Mouse (Mus musculus) kidney, embryonic 16.5 days (tissue): ENCODE results near the gene Fgb. TPM values are rescaled to one million over a fixed set of nuclear protein-coding genes. Genes with fewer than 3 reads are reported as not detected.

ENCODE experiments used
- ATAC-seq: fragments of 200-750 bp; cut with Nextera tagmentation; 2 replicates; pipeline ENCODE4 v1.8.0; 2017; ENCODE audit warnings: moderate TSS enrichment; ENCODE audit not compliant: low FRiP score, low TSS enrichment
- H3K27ac ChIP-seq: fragments of 300-500 bp; sonication (generic); 2 replicates; pipeline ENCODE4 v1.5.1; 2014; ENCODE audit warnings: low read length
- H3K27me3 ChIP-seq: fragments of 300-500 bp; sonication (generic); 2 replicates; pipeline ENCODE4 v1.6.1; 2014; ENCODE audit warnings: low read length, control low read depth, mixed read lengths; ENCODE audit not compliant: insufficient read depth
- H3K36me3 ChIP-seq: fragments of 300-500 bp; sonication (generic); 2 replicates; pipeline ENCODE4 v1.6.1; 2014; ENCODE audit warnings: low read length, control low read depth, mixed read lengths; ENCODE audit not compliant: insufficient read depth
- H3K4me1 ChIP-seq: fragments of 300-500 bp; sonication (generic); 2 replicates; pipeline ENCODE4 v1.6.1; 2014; ENCODE audit warnings: low read length, control low read depth, mixed read lengths; ENCODE audit not compliant: insufficient read depth
- H3K4me2 ChIP-seq: fragments of 300-500 bp; sonication (generic); replicated peaks from 2 replicates; pipeline ENCODE4 v1.6.1; 2014; ENCODE audit warnings: low read depth, low read length
- H3K4me3 ChIP-seq: fragments of 300-500 bp; sonication (generic); 2 replicates; pipeline ENCODE4 v1.5.1; 2014; ENCODE audit warnings: mild to moderate bottlenecking, low read length
- H3K9ac ChIP-seq: fragments of 300-500 bp; sonication (generic); replicated peaks from 2 replicates; pipeline ENCODE4 v1.6.1; 2014; ENCODE audit warnings: low read length
- H3K9me3 ChIP-seq: fragments of 300-500 bp; sonication (generic); 2 replicates; pipeline ENCODE4 v1.6.1; 2016; ENCODE audit warnings: low read length, control low read depth
- WGBS: fragments of 180-500 bp; shearing (Covaris S2); extraction: QIAGEN DNeasy Blood & Tissue Kit; methylation state at CpG from one replicate; pipeline ENCODE4 v1.1.7; 2014; 5-methylcytosine and 5-hydroxymethylcytosine counted together
- polyA plus RNA-seq: library from polyadenylated mRNA; unstranded; fragments of >200 nt; fragmentation: Nextera tagmentation; extraction: Ambion mirVana; gene quantifications from 2 replicates; pipeline ENCODE4 v1.2.1, GENCODE M21; 2015

Fgb gene
- polyA plus RNA-seq, 1 experiment from 2014 or later, result 3.6 TPM

GRCm38 (mm10) chr3:82998772-82999463 is 50.7 kb downstream of the Fgb start:
- Histone ChIP-seq H3K4me1 (peaks cover 6% of the 10 kb centered on the region), H3K9me3 (no peaks in the 10 kb centered on the region), H3K9ac (no peak overlapping the region), H3K27ac (no peak overlapping the region), H3K4me3 (no peak overlapping the region), H3K36me3 (no peaks in the 10 kb centered on the region), H3K4me2 (no peak overlapping the region), H3K27me3 (no peaks in the 10 kb centered on the region; the same call in 1 of the 2 replicates)
- peak; percentile 84 for ATAC-seq
- 30% methylated on average over 8 of the region's 8 CpGs for WGBS

- H3K4me3 ChIP-seq, result no peak overlapping the region
- ATAC-seq, result no peak
- 56% methylated on average over 3 of the region's 3 CpGs for WGBS
- H3K9me3 ChIP-seq, result no peaks in the 10 kb centered on the region
- peaks cover 6% of the 10 kb centered on the region for H3K4me1 ChIP-seq
- no peak overlapping the region for H3K27ac ChIP-seq
- no peak overlapping the region for H3K4me2 ChIP-seq
- no peaks in the 10 kb centered on the region for H3K36me3 ChIP-seq
- H3K27me3 ChIP-seq, result no peaks in the 10 kb centered on the region; the same call in 1 of the 2 replicates
- no peak overlapping the region for H3K9ac ChIP-seq
Observed at GRCm38 (mm10) chr3:82996656-82997055, 53.0 kb downstream of the Fgb start.

- Histone ChIP-seq H3K9ac (peak overlapping the region; percentile 27; the same call in 1 of the 2 replicates), H3K36me3 (no peaks in the 10 kb centered on the region), H3K27ac (no peak overlapping the region), H3K4me2 (peak overlapping the region; percentile 57), H3K4me1 (peaks cover 6% of the 10 kb centered on the region), H3K4me3 (peak overlapping the region; percentile 29), H3K27me3 (no peaks in the 10 kb centered on the region; the same call in 1 of the 2 replicates), H3K9me3 (no peaks in the 10 kb centered on the region)
- WGBS, result 3% methylated on average over 24 of the region's 24 CpGs
- peak; percentile 82 for ATAC-seq
Observed at GRCm38 (mm10) chr3:82995368-82995767, 54.3 kb downstream of the Fgb start.

DNA sequence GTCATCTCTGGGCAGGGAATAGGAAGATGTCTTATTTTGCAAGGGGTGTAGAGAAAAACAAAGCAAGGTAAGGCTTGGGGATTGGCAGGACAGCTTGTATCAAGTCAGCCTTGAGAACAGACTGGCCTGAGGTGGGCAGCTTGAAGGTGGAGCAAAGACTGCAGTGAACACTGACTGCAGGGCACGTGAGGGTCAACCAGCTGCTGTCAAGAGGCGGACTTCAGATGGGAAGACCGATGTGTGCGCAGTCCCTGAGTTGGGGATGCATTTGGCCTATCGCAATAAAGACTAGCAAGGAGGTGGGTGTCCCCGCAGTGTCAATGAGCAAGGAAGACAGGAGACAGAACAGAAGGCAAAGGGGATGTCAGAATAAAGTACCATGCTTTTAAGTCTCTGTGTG is 56.7 kb downstream of the Fgb start:
- Histone ChIP-seq H3K4me3 (no peak overlapping the region), H3K9ac (no peak overlapping the region), H3K27me3 (no peaks in the 10 kb centered on the region; the same call in 1 of the 2 replicates), H3K36me3 (no peaks in the 10 kb centered on the region), H3K27ac (no peak overlapping the region), H3K9me3 (no peaks in the 10 kb centered on the region), H3K4me2 (no peak overlapping the region), H3K4me1 (peaks cover 6% of the 10 kb centered on the region)
- no peak for ATAC-seq
- WGBS, result 85% methylated on average over 6 of the region's 6 CpGs

- Histone ChIP-seq H3K9me3 (no peaks in the 10 kb centered on the region), H3K27ac (no peak overlapping the region), H3K9ac (no peak overlapping the region), H3K27me3 (no peaks in the 10 kb centered on the region; the same call in 1 of the 2 replicates), H3K4me3 (no peak overlapping the region), H3K4me2 (no peak overlapping the region), H3K4me1 (peaks cover 6% of the 10 kb centered on the region), H3K36me3 (no peaks in the 10 kb centered on the region)
- no peak for ATAC-seq
- WGBS, result 80% methylated on average over 12 of the region's 12 CpGs
Observed at GRCm38 (mm10) chr3:82991963-82992362, 57.7 kb downstream of the Fgb start.

Other genes with a start within 250 kb of the Fgb start
- 2.6 and 3.0 TPM in 2 replicates for gene Rbm46, start 173.4 kb downstream of the Fgb start, polyA plus RNA-seq
- 0.05 and 0.08 TPM in 2 replicates for gene Lrat, start 145.9 kb downstream of the Fgb start, polyA plus RNA-seq
- 2.0 and 2.6 TPM in 2 replicates for gene Fgg, start 42.1 kb downstream of the Fgb start, polyA plus RNA-seq
- gene Fga, start 23.8 kb downstream of the Fgb start, polyA plus RNA-seq, result 3.2 and 4.3 TPM in 2 replicates
- gene Plrg1, start 5.7 kb upstream of the Fgb start, polyA plus RNA-seq, result 103 and 108 TPM in 2 replicates
- gene Dchs2, start 78.1 kb upstream of the Fgb start, polyA plus RNA-seq, result 0.10 and 0.12 TPM in 2 replicates